28 mouse cellular contexts compared by ENCODE assay signal in the genomic region with DNA sequence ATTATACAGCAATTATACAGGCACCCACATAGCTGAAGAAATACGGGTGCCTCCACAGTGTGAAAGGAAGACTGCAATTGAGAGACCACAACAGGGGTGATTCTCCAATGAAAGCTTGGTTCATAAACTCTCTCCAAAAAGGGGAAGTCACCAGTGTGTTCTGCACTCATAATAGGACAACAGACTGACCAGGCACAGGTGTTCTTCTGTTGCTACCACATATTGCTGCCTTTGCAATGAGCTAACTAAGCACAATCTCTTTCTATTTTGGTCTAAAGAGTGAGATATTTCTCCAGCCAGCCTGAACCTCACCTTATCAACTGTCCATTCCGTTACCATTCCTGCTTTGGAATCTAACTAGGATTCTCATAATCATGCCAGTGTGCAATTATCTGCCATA.
"Had no signal": no experiment of that assay in that cellular context is flagged by ENCODE, and none has a peak within 500 bp of the region (broad histone marks: within the 10 kb centered on the region; RNA-seq: fewer than 3 reads in every experiment).

No protein-coding gene starts in this region.

- H3K4me1 ChIP-seq: embryonic facial prominence, embryonic 10.5 days; embryonic facial prominence, embryonic 12.5 days; embryonic facial prominence, embryonic 13.5 days; embryonic facial prominence, embryonic 15.5 days; forebrain, embryonic 10.5 days; forebrain, embryonic 12.5 days; forebrain, embryonic 13.5 days; forebrain, embryonic 15.5 days; heart, embryonic 10.5 days had no signal

- H3K4me3 ChIP-seq: embryonic facial prominence, embryonic 10.5 days; embryonic facial prominence, embryonic 12.5 days; embryonic facial prominence, embryonic 13.5 days; embryonic facial prominence, embryonic 15.5 days; erythroblast, embryonic 14.5 days; forebrain, embryonic 10.5 days; forebrain, embryonic 12.5 days; forebrain, embryonic 13.5 days; forebrain, embryonic 15.5 days; gastrocnemius, adult 2 months; heart, adult 2 months; heart, embryonic 10.5 days had no signal

- DNase-seq: cerebellum, adult 9-10 months; cerebellum, adult 9-11 months; cerebellum, postnatal 10 days; cerebellum, postnatal 14 days; cerebellum, postnatal 25 days; cerebellum, postnatal 36 days; embryo, embryonic 11 days; forebrain, postnatal 0 days; gastrocnemius, adult 2 months; gastrocnemius, postnatal 10 days; gastrocnemius, postnatal 14 days; gastrocnemius, postnatal 25 days; gastrocnemius, postnatal 36 days; heart, adult 11 months; heart, adult 18-20 months; heart, adult 2 months had no signal

- H3K9me3 ChIP-seq: embryonic facial prominence, embryonic 10.5 days; embryonic facial prominence, embryonic 12.5 days; embryonic facial prominence, embryonic 13.5 days; embryonic facial prominence, embryonic 15.5 days; forebrain, embryonic 10.5 days; forebrain, embryonic 12.5 days; forebrain, embryonic 13.5 days; forebrain, embryonic 15.5 days; heart, embryonic 10.5 days had no signal

- H3K4me2 ChIP-seq: embryonic facial prominence, embryonic 12.5 days; embryonic facial prominence, embryonic 13.5 days; embryonic facial prominence, embryonic 15.5 days; forebrain, embryonic 12.5 days; forebrain, embryonic 13.5 days; forebrain, embryonic 15.5 days had no signal

- H3K27me3 ChIP-seq: embryonic facial prominence, embryonic 12.5 days; embryonic facial prominence, embryonic 13.5 days; embryonic facial prominence, embryonic 15.5 days; forebrain, embryonic 12.5 days; forebrain, embryonic 13.5 days; forebrain, embryonic 15.5 days had no signal

- H3K9ac ChIP-seq: embryonic facial prominence, embryonic 12.5 days; embryonic facial prominence, embryonic 13.5 days; embryonic facial prominence, embryonic 15.5 days; forebrain, embryonic 12.5 days; forebrain, embryonic 13.5 days; forebrain, embryonic 15.5 days; forebrain, postnatal 0 days had no signal

- ATAC-seq: forebrain, embryonic 13.5 days; forebrain, embryonic 14.5 days; forebrain, embryonic 15.5 days; forebrain, embryonic 16.5 days; forebrain, postnatal 0 days had no signal

- H3K27ac ChIP-seq: embryonic facial prominence, embryonic 10.5 days; embryonic facial prominence, embryonic 12.5 days; embryonic facial prominence, embryonic 13.5 days; embryonic facial prominence, embryonic 15.5 days; forebrain, embryonic 10.5 days; forebrain, embryonic 12.5 days; forebrain, embryonic 13.5 days; forebrain, embryonic 15.5 days; gastrocnemius, adult 2 months; heart, adult 2 months; heart, embryonic 10.5 days had no signal

- H3K36me3 ChIP-seq: embryonic facial prominence, embryonic 10.5 days; embryonic facial prominence, embryonic 12.5 days; embryonic facial prominence, embryonic 13.5 days; embryonic facial prominence, embryonic 15.5 days; forebrain, embryonic 10.5 days; forebrain, embryonic 12.5 days; forebrain, embryonic 15.5 days; heart, embryonic 10.5 days had no signal
